In the genomic region with DNA sequence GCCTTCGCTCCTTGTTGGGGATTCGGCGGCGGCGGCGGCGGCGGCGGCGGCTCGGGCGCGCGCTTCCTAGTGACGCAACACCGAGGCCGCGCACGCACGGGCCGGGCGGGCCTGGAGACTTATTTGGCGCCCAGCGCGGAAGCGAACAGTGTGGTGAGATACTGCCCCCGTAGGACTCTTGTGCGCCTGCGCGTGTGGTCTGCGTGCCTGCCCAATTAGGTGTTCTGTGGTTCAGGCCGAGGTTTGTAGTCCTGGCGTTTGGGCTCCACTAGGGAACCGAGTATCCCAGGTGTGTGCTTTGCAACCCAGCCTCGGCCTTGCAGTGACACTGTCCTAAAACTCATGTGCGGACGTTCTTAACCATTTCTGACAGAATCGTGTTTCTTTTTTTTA, we compare ENCODE assay signal across 8 mouse cellular contexts. TPM values are rescaled to one million over a fixed set of nuclear protein-coding genes. Genes with fewer than 3 reads are reported as not detected.
DNase-seq lines count a peak whose midpoint lies in the region; ATAC-seq lines count a peak whose summit lies in the region.

A gene (minus strand): TSS at position 78 of the 393 bp plus-strand sequence.

- peak; percentile 82 for ATAC-seq in megakaryocyte progenitor cell, adult 5-6 weeks (replicated peaks; ENCODE audit: poor library complexity)

- DNase-seq in adipocyte (ENCODE audit: low spot score): peak; percentile 99
- peak; percentile 100 for DNase-seq in embryo, embryonic 10 days (ENCODE audit: low spot score)
- peak; percentile 88 for DNase-seq in gastrocnemius, postnatal 10 days
- peak; percentile 99 for DNase-seq in induced T-regulatory cell, adult 2 months (ENCODE audit: low read depth)
- peak; percentile 90 to 95 for DNase-seq in left cerebral cortex, adult 9 months (ENCODE audit: low spot score in 2 of 2)
- peak; percentile 93 for DNase-seq in right cerebral cortex, postnatal 14 days
- DNase-seq in urinary bladder, postnatal 4 days (ENCODE audit: low spot score in 2 of 2): peak; percentile 90 to 93

RNA-seq across cellular contexts. Expression of the gene that starts here (rescaled TPM):
- total RNA-seq in gastrocnemius, postnatal 10 days (2021): 10 to 100 TPM in 1 of 2 experiments, 1 to 10 TPM in 1; 9.1 to 11.0 TPM
- 12.5 and 12.6 TPM in 2 replicates for total RNA-seq in megakaryocyte progenitor cell, adult 5-6 weeks (2015)
- total RNA-seq in megakaryocyte progenitor cell, adult 5-6 weeks (2017): 13.4 and 13.6 TPM in 2 replicates

Comparison
In these comparisons a context has a peak if more than half of its experiments do, and no peak if none do; other contexts are left out.
1. Peak in every context shown above with its lines: DNase-seq and ATAC-seq.